Mouse (Mus musculus) kidney, embryonic 14.5 days (tissue): Measurements from ENCODE around the gene 4933430I17Rik. TPM values are rescaled to one million over a fixed set of nuclear protein-coding genes. Genes with fewer than 3 reads are reported as not detected.

ENCODE experiments used
- ATAC-seq: fragments of 200-750 bp; cut with Nextera tagmentation; 2 replicates; pipeline ENCODE4 v1.8.0; 2017; ENCODE audit warnings: moderate number of reproducible peaks, mild to moderate bottlenecking, moderate TSS enrichment, moderate library complexity; ENCODE audit not compliant: low FRiP score, low TSS enrichment
- H3K27ac ChIP-seq: fragments of 300-500 bp; sonication (generic); 2 replicates; pipeline ENCODE4 v1.5.1; 2014; ENCODE audit warnings: low read depth, mild to moderate bottlenecking, low read length, moderate library complexity, mixed read lengths
- H3K27me3 ChIP-seq: fragments of 300-500 bp; sonication (generic); 2 replicates; pipeline ENCODE4 v1.6.1; 2014; ENCODE audit warnings: mild to moderate bottlenecking, low read length; ENCODE audit not compliant: control insufficient read depth, insufficient read depth
- H3K36me3 ChIP-seq: fragments of 300-500 bp; sonication (generic); 2 replicates; pipeline ENCODE4 v1.6.1; 2014; ENCODE audit warnings: low read length, mixed read lengths; ENCODE audit not compliant: control insufficient read depth, insufficient read depth
- H3K4me1 ChIP-seq: fragments of 300-500 bp; sonication (generic); 2 replicates; pipeline ENCODE4 v1.6.1; 2014; ENCODE audit warnings: low read length, mixed read lengths; ENCODE audit not compliant: control insufficient read depth, insufficient read depth
- H3K4me2 ChIP-seq: fragments of 300-500 bp; sonication (generic); replicated peaks from 2 replicates; pipeline ENCODE4 v1.6.1; 2014; ENCODE audit warnings: low read depth, mild to moderate bottlenecking, low read length
- H3K4me3 ChIP-seq: fragments of 300-500 bp; sonication (generic); 2 replicates; pipeline ENCODE4 v1.5.1; 2014; ENCODE audit warnings: mild to moderate bottlenecking, low read length
- H3K9ac ChIP-seq: fragments of 300-500 bp; sonication (generic); 2 replicates; pipeline ENCODE4 v1.6.1; 2014; ENCODE audit warnings: low read depth, mild to moderate bottlenecking, low read length, moderate library complexity
- H3K9me3 ChIP-seq: fragments of 300-500 bp; sonication (generic); 2 replicates; pipeline ENCODE4 v1.6.1; 2016; ENCODE audit warnings: low read length; ENCODE audit not compliant: control insufficient read depth
- WGBS: fragments of 180-500 bp; shearing (Covaris S2); extraction: QIAGEN DNeasy Blood & Tissue Kit; methylation state at CpG from one replicate; pipeline ENCODE4 v1.1.7; 2014; 5-methylcytosine and 5-hydroxymethylcytosine counted together
- polyA plus RNA-seq: library from polyadenylated mRNA; unstranded; fragments of >200 nt; fragmentation: Nextera tagmentation; extraction: Ambion mirVana; gene quantifications from 2 replicates; pipeline ENCODE4 v1.2.1, GENCODE M21; 2014

The 4933430I17Rik gene
- polyA plus RNA-seq, 1 experiment from 2014 or later, result 1.0 TPM

GRCm38 (mm10) chr4:62568359-62568758, 43.2 kb downstream of the 4933430I17Rik start:
- no peaks in the 10 kb centered on the region for H3K36me3 ChIP-seq
- no peaks in the 10 kb centered on the region for H3K27me3 ChIP-seq
- 0 out of 2 replicates have a peak, but pooled peaks cover 3% of the 10 kb centered on the region for H3K4me1 ChIP-seq
- H3K4me2 ChIP-seq, result no peak overlapping the region
- no peak overlapping the region for H3K4me3 ChIP-seq
- no peak for ATAC-seq
- H3K9me3 ChIP-seq, result no peaks in the 10 kb centered on the region; the same call in 1 of the 2 replicates
- no peak overlapping the region for H3K9ac ChIP-seq
- H3K27ac ChIP-seq, result no peak overlapping the region
- 62% methylated on average over 1 of the region's 1 CpGs for WGBS

DNA sequence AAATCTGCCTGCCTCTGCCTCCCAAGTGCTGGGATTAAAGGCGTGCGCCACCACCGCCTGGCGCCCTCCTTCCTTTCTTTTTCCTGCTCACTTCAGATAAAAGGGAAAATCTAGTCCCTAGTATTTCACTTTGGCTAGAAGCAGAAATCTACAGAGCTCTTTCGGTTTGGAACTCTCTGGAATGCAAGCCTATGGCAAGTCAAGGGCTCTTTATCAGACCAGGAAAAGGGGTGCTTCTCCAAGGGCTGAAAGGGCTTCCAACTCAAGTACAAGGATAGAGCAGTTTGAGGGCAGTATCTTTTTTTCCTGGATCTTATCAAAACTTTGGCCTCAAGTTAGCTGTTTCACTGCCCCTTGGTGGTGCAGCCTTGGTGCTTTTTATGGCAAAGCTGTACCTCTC, 44.4 kb downstream of the 4933430I17Rik start:
- no peaks in the 10 kb centered on the region; the same call in 1 of the 2 replicates for H3K9me3 ChIP-seq
- no peak overlapping the region for H3K27ac ChIP-seq
- H3K4me3 ChIP-seq, result no peak overlapping the region
- 0 out of 2 replicates have a peak, but pooled peaks cover 3% of the 10 kb centered on the region for H3K4me1 ChIP-seq
- H3K4me2 ChIP-seq, result no peak overlapping the region
- H3K27me3 ChIP-seq, result no peaks in the 10 kb centered on the region
- WGBS, result 93% methylated on average over 5 of the region's 5 CpGs
- no peak overlapping the region for H3K9ac ChIP-seq
- no peak for ATAC-seq
- no peaks in the 10 kb centered on the region for H3K36me3 ChIP-seq

GRCm38 (mm10) chr4:62570029-62570428, 44.9 kb downstream of the 4933430I17Rik start:
- H3K36me3 ChIP-seq, result no peaks in the 10 kb centered on the region
- H3K4me1 ChIP-seq, result 0 out of 2 replicates have a peak, but pooled peaks cover 3% of the 10 kb centered on the region
- H3K9me3 ChIP-seq, result no peaks in the 10 kb centered on the region; the same call in 1 of the 2 replicates
- no peak overlapping the region for H3K4me3 ChIP-seq
- H3K4me2 ChIP-seq, result no peak overlapping the region
- ATAC-seq, result no peak
- no peak overlapping the region for H3K9ac ChIP-seq
- H3K27me3 ChIP-seq, result no peaks in the 10 kb centered on the region
- H3K27ac ChIP-seq, result no peak overlapping the region
- 51% methylated on average over 5 of the region's 5 CpGs for WGBS

DNA sequence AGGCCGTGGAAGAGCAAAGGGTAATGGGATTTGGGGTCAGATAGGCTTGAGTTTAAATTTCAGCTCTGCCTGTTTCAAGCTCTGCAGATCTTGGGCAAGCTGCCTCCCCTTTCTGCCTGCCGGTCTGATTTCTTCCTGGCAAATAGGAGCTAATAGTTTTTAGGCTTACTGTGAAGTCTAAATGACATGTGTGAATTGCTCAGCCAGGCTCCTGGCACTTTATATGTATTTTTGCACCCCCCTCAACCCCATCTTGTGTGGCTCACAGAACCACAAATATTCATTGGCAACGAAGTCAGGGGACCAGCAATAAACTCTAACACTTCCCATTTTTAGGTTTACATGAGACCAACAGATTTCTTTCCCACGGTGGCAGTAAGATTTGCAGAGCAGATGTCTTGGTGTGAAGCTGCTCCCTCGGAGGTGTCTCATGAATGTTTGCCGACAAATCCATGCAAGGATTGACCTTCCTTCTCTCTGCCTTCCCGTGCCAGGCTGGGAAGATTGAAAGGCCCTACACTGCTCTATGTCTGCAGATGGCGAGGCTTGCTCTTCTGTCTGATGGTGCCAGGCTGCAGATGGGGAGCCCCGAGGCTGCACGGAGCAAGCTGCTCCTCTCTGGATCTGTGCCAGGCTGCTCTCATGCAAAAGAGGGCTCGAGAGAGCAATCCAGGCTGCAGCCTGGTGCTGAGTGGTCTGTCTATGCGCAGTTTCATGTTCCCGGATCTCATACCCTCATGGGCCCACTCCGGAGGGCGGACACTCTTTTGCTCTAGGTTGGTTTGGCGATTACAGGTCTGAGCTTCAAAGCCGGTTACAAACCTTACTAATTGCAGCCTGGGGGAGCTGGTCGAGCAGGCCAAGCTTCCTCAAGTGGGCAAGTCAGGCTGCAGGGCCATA, 57.4 kb downstream of the 4933430I17Rik start:
- no peaks in the 10 kb centered on the region for H3K9me3 ChIP-seq
- no peaks in the 10 kb centered on the region for H3K36me3 ChIP-seq
- H3K4me1 ChIP-seq, result peaks cover 18% of the 10 kb centered on the region
- H3K27me3 ChIP-seq, result peaks cover 9% of the 10 kb centered on the region; the same call in 1 of the 2 replicates
- peak; percentile 18 for ATAC-seq
- peak overlapping the region; percentile 68 for H3K4me2 ChIP-seq
- 14% methylated on average over 18 of the region's 18 CpGs for WGBS
- peak overlapping the region; percentile 44 for H3K4me3 ChIP-seq
- H3K9ac ChIP-seq, result peak overlapping the region; percentile 63; the same call in 1 of the 2 replicates
- peak overlapping the region; percentile 91; the same call in 1 of the 2 replicates for H3K27ac ChIP-seq

DNA sequence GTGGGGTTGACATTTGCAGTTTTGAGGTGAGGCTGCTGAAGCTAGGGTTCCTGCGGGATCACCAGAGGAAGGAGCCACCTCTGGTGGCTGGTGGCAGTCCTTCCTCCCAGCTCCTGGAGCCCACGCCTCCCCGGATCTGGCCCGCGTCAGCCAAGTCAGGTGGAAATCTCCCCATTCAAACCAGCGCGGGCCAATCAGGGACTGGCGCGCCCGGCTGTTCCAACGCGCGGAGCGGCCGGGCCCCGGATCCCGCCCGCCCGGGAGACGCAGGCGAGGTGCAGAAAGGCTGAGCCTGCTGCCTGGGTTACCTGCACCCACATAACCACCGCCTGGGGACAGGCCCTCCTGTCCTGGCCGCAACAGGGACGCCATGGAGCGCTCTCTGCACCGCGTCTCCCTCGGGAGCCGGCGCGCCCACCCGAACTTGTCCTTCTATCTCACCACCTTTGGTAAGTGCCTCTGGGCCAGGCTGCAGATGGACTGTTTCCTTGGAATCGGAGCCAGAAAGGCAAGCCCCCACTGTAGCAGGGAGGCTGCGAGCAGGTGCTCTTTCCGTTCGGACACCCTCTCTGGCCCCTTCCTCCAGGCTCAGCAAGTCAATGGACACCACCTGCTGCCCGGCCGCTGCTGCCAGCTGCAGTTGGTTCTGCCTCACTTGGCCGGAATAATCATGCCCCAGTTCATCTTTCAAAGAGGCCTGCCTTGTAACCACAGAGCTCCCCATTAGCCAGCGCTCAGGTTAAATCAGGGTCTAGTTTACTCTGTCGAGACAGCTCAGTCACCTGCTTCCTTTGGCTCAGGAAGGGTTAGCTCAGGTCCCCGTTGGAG, 58.3 kb downstream of the 4933430I17Rik start:
- ATAC-seq, result peak; percentile 85
- H3K27ac ChIP-seq, result peak overlapping the region; percentile 91
- H3K9me3 ChIP-seq, result no peaks in the 10 kb centered on the region
- H3K4me2 ChIP-seq, result peak overlapping the region; percentile 68
- 2% methylated on average over 42 of the region's 42 CpGs for WGBS
- peaks cover 9% of the 10 kb centered on the region; the same call in 1 of the 2 replicates for H3K27me3 ChIP-seq
- H3K4me3 ChIP-seq, result peak overlapping the region; percentile 44
- H3K4me1 ChIP-seq, result peaks cover 18% of the 10 kb centered on the region
- H3K36me3 ChIP-seq, result no peaks in the 10 kb centered on the region
- peak overlapping the region; percentile 63 for H3K9ac ChIP-seq

- H3K27me3 ChIP-seq, result peaks cover 9% of the 10 kb centered on the region; the same call in 1 of the 2 replicates
- ATAC-seq, result no peak
- H3K4me2 ChIP-seq, result no peak overlapping the region
- H3K4me1 ChIP-seq, result peaks cover 23% of the 10 kb centered on the region
- H3K27ac ChIP-seq, result no peak overlapping the region
- no peak overlapping the region for H3K4me3 ChIP-seq
- no peak overlapping the region for H3K9ac ChIP-seq
- H3K36me3 ChIP-seq, result no peaks in the 10 kb centered on the region
- 86% methylated on average over 8 of the region's 8 CpGs for WGBS
- no peaks in the 10 kb centered on the region for H3K9me3 ChIP-seq
Measured at GRCm38 (mm10) chr4:62587067-62587466, 61.9 kb downstream of the 4933430I17Rik start.

- ATAC-seq, result no peak
- 88% methylated on average over 1 of the region's 1 CpGs for WGBS
- Histone ChIP-seq H3K27ac (peak overlapping the region; percentile 24; the same call in 1 of the 2 replicates), H3K4me2 (no peak overlapping the region), H3K36me3 (no peaks in the 10 kb centered on the region), H3K4me3 (no peak overlapping the region), H3K9ac (no peak overlapping the region), H3K4me1 (peaks cover 5% of the 10 kb centered on the region), H3K9me3 (no peaks in the 10 kb centered on the region), H3K27me3 (no peaks in the 10 kb centered on the region)
Measured at GRCm38 (mm10) chr4:62590878-62591277, 65.7 kb downstream of the 4933430I17Rik start.

GRCm38 (mm10) chr4:62591326-62591725, 66.2 kb downstream of the 4933430I17Rik start:
- H3K4me3 ChIP-seq, result no peak overlapping the region
- peak; percentile 32; the same call in 1 of the 2 replicates for ATAC-seq
- 0 out of 2 replicates have a peak overlapping the region, but pooled peaks have one; percentile 7 for H3K27ac ChIP-seq
- H3K9ac ChIP-seq, result no peak overlapping the region
- no peaks in the 10 kb centered on the region for H3K36me3 ChIP-seq
- 13% methylated on average over 11 of the region's 11 CpGs for WGBS
- no peak overlapping the region; the same call in 1 of the 2 replicates for H3K4me2 ChIP-seq
- no peaks in the 10 kb centered on the region for H3K27me3 ChIP-seq
- H3K9me3 ChIP-seq, result no peaks in the 10 kb centered on the region
- H3K4me1 ChIP-seq, result peaks cover 5% of the 10 kb centered on the region
